Mouse (Mus musculus): Measurements from ENCODE around the gene Gm28845. TPM values are rescaled to one million over a fixed set of nuclear protein-coding genes. Genes with fewer than 3 reads are reported as not detected.
A peak's percentile ranks its signal among the peaks of the same experiment; 100 is the strongest.
"Not testable (repeated sequence)": the region's sequence is repeated elsewhere in the genome, so short reads cannot be mapped to it uniquely, and the experiment has no call there.

Gm28845 gene
- polyA plus RNA-seq, 1 experiment: 1.9 TPM

- DNase-seq (ENCODE audit: extremely low spot score in 1 of 2, low spot score in 1 of 2): no peak
Observed at GRCm38 (mm10) chr1:65109756-65110435, 9.5 kb downstream of the Gm28845 start.

GRCm38 (mm10) chr1:65109196-65109595 lies 10.2 kb downstream of the Gm28845 start:
- DNase-seq (ENCODE audit: extremely low spot score in 1 of 2, low spot score in 1 of 2): no peak

- no peak for DNase-seq (ENCODE audit: extremely low spot score in 1 of 2, low spot score in 1 of 2)
Observed at GRCm38 (mm10) chr1:65107654-65108279, 11.6 kb downstream of the Gm28845 start.

- DNase-seq (ENCODE audit: extremely low spot score in 1 of 2, low spot score in 1 of 2): no peak
Observed at GRCm38 (mm10) chr1:65103273-65103672, 16.1 kb downstream of the Gm28845 start, which contains the start of gene Cryga. Cryga (minus strand) TSS chr1:65103373.

GRCm38 (mm10) chr1:65096953-65097352 lies 22.4 kb downstream of the Gm28845 start:
- DNase-seq (ENCODE audit: extremely low spot score in 1 of 2, low spot score in 1 of 2): no peak

GRCm38 (mm10) chr1:65091566-65091965 lies 27.8 kb downstream of the Gm28845 start:
- peak in 1 of 2 experiments; percentile 7 for DNase-seq (ENCODE audit: extremely low spot score in 1 of 2, low spot score in 1 of 2)

- DNase-seq (ENCODE audit: extremely low spot score in 1 of 2, low spot score in 1 of 2): no peak
Observed at GRCm38 (mm10) chr1:65090370-65090769, 29.0 kb downstream of the Gm28845 start.

GRCm38 (mm10) chr1:65088567-65089356 lies 30.6 kb downstream of the Gm28845 start:
- DNase-seq (ENCODE audit: extremely low spot score in 1 of 2, low spot score in 1 of 2): no peak

- DNase-seq (ENCODE audit: extremely low spot score in 1 of 2, low spot score in 1 of 2): no peak
Observed at GRCm38 (mm10) chr1:65082188-65082587, 37.2 kb downstream of the Gm28845 start, which contains the start of gene Crygb. Crygb (minus strand) TSS chr1:65082288.

GRCm38 (mm10) chr1:65075607-65076006 lies 43.8 kb downstream of the Gm28845 start:
- DNase-seq (ENCODE audit: extremely low spot score in 1 of 2, low spot score in 1 of 2): peak in 1 of 2 experiments; percentile 7

- DNase-seq (ENCODE audit: extremely low spot score in 1 of 2, low spot score in 1 of 2): no peak
Observed at GRCm38 (mm10) chr1:65073589-65073988, 45.8 kb downstream of the Gm28845 start, which contains the start of gene Crygc. Crygc (minus strand) TSS chr1:65073689.

GRCm38 (mm10) chr1:65067842-65068241 lies 51.5 kb downstream of the Gm28845 start:
- no peak for DNase-seq (ENCODE audit: extremely low spot score in 1 of 2, low spot score in 1 of 2)

- DNase-seq (ENCODE audit: extremely low spot score in 1 of 2, low spot score in 1 of 2): no peak
Observed at GRCm38 (mm10) chr1:65064201-65064600, 55.2 kb downstream of the Gm28845 start.

- DNase-seq (ENCODE audit: extremely low spot score in 1 of 2, low spot score in 1 of 2): no peak
Observed at GRCm38 (mm10) chr1:65063352-65063751, 56.0 kb downstream of the Gm28845 start, which contains the start of gene Crygd. Crygd (minus strand) TSS chr1:65063452.

GRCm38 (mm10) chr1:65052140-65052539 lies 67.2 kb downstream of the Gm28845 start:
- no peak for DNase-seq (ENCODE audit: extremely low spot score in 1 of 2, low spot score in 1 of 2)

- no peak for DNase-seq (ENCODE audit: extremely low spot score in 1 of 2, low spot score in 1 of 2)
Observed at GRCm38 (mm10) chr1:65051696-65052095, 67.7 kb downstream of the Gm28845 start.

GRCm38 (mm10) chr1:65050952-65051351 lies 68.4 kb downstream of the Gm28845 start, which contains the start of gene Cryge:
Cryge (minus strand) TSS chr1:65051149.
- not testable (repeated sequence) for DNase-seq (ENCODE audit: extremely low spot score in 1 of 2, low spot score in 1 of 2)
